Mouse (Mus musculus) left cerebral cortex, adult 2 months (tissue): Measurements from ENCODE around the gene Nol9. TPM values are rescaled to one million over a fixed set of nuclear protein-coding genes. Genes with fewer than 3 reads are reported as not detected.

Experiments used
- DNase-seq, 2 experiments: peaks; one replicate each; pipeline ENCODE4 v3.0.0; 2021 to 2022; ENCODE audit warnings: low spot score in 2 of 2, mixed read lengths in 1 of 2; ENCODE audit errors: extremely low spot score in 1 of 2
- H3K27ac ChIP-seq: fragments of 200-600 bp; 2 replicates; pipeline ENCODE4 v1.8.1; 2022
- H3K4me3 ChIP-seq: fragments of 200-600 bp; 2 replicates; pipeline ENCODE4 v1.8.1; 2022
- CTCF ChIP-seq: fragments of 200-600 bp; IDR thresholded peaks from 2 replicates; pipeline ENCODE4 v1.8.1; 2022; ENCODE audit warnings: antibody characterized with exemption, mild to moderate bottlenecking, moderate library complexity
- intact Hi-C: fragments of 180-260 bp; cut with DNase I; formaldehyde crosslinking; loops from one replicate; pipeline ENCODE4 v1.15.1; 2025
- total RNA-seq, 2 experiments: library from RNA; stranded (reverse); gene quantifications; 2 replicates each; pipeline ENCODE4 v1.2.3; 2021

The Nol9 gene
- total RNA-seq, 2 experiments from 2014 or later: 18.2 to 19.2 TPM

- TF ChIP-seq CTCF: no peak
- H3K27ac ChIP-seq: no peak overlapping the region
- intact Hi-C loops: no loop called here
Observed at GRCm38 (mm10) chr4:152070494-152071396, 31.6 kb downstream of the Nol9 start.

DNA sequence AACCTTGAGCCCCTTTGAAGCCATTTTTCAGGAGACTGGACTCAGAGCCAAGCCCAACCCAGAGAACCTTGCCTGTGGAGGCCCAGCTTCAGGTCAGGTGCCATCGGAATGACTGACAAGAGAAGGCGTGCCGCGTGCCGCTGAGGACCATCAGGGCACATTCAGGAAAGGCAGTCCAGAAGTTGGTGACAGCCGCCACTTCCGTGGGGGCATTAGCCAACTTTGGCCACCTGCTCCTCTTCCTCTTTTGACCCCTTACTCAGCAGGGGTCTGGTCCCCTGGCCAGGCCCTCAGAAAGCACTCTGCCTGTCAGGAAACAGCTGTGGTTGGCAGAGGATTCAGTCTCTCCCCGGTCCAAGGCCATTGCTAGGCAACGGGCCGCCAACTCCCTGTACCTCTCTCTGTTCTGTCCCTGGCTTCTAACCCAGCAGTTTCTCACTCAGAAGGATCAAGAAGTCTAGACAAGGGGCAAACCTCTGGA, 33.0 kb downstream of the Nol9 start, which contains the start of gene Plekhg5:
Gene Plekhg5, plus strand, starts transcription at position 378 of the 481 bp plus-strand sequence.
- intact Hi-C loops: no loop called here
- Histone ChIP-seq H3K4me3 (no peak within 1 kb of the TSS), H3K27ac (no peak within 1 kb of the TSS)
- no peak for DNase-seq
- no peak for TF ChIP-seq CTCF

More at GRCm38 (mm10) chr4:152070494-152071396, 31.6 kb downstream of the Nol9 start:
- no peak for DNase-seq
- no peak overlapping the region for H3K4me3 ChIP-seq

- no peak for DNase-seq
- intact Hi-C loops: no loop called here
- Histone ChIP-seq H3K4me3 (no peak overlapping the region), H3K27ac (no peak overlapping the region)
- no peak for TF ChIP-seq CTCF
Observed at GRCm38 (mm10) chr4:152072655-152073054, 33.5 kb downstream of the Nol9 start.

GRCm38 (mm10) chr4:152073715-152074114, 34.6 kb downstream of the Nol9 start:
- Histone ChIP-seq H3K4me3 (no peak overlapping the region), H3K27ac (no peak overlapping the region)
- intact Hi-C loops: no loop called here
- TF ChIP-seq CTCF: no peak
- no peak for DNase-seq

DNA sequence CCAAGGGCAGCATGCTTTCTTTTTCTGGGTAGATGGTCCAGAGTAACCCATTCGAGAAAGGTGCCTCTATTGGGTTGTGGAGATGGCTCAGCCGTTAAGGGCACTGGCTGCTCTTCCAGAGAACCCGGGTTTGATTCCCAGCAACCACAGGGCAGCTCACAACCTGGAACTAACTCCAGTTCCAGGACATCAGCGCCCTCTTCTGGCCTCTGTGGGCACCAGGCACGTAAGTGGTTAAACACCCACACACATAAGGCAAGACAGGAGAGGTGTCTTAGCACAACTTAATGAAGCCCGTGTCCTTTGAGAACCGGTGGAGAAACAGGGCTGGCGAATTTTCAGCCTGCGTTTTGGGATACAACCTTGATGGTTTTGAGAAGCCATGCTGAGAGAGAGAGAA, 35.4 kb downstream of the Nol9 start:
- no peak overlapping the region for H3K4me3 ChIP-seq
- TF ChIP-seq CTCF: no peak; the same call in 1 of the 2 replicates
- intact Hi-C loops: no loop called here
- no peak overlapping the region for H3K27ac ChIP-seq
- DNase-seq: no peak

- intact Hi-C loops: no loop called here
- DNase-seq: no peak
- H3K27ac ChIP-seq: no peak overlapping the region
Observed at GRCm38 (mm10) chr4:152077191-152077590, 38.1 kb downstream of the Nol9 start.

GRCm38 (mm10) chr4:152078105-152078530, 39.0 kb downstream of the Nol9 start:
- no peak for TF ChIP-seq CTCF
- peak in 1 of 2 experiments; percentile 45 for DNase-seq
- Histone ChIP-seq H3K4me3 (no peak overlapping the region), H3K27ac (no peak overlapping the region)
- intact Hi-C loops: loop anchor here (1.0 kb wide), 1 partner anchor 9 kb away; no protein-coding TSS in a partner anchor

More at GRCm38 (mm10) chr4:152077191-152077590, 38.1 kb downstream of the Nol9 start:
- H3K4me3 ChIP-seq: no peak overlapping the region
- no peak for TF ChIP-seq CTCF

DNA sequence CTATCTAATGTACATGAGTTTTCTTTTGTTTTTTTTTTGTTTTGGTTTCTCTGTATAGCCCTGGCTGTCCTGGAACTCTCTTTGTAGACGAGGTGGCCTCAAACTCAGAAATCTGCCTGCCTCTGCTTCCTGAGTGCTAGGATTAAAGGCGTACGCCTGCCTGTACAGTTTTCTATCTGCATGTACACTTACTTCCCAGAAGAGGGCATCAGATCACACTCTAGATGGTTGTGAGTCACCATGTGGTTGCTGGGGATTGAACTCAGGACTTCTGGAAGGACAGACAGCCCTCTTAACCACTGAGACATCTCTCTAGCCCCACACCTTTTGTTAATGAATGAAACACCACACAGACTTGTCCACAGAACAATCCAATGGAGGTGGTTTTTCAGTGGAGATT, 40.1 kb downstream of the Nol9 start:
- TF ChIP-seq CTCF: no peak; the same call in 1 of the 2 replicates
- intact Hi-C loops: no loop called here
- no peak for DNase-seq
- H3K4me3 ChIP-seq: no peak overlapping the region
- H3K27ac ChIP-seq: no peak overlapping the region

DNA sequence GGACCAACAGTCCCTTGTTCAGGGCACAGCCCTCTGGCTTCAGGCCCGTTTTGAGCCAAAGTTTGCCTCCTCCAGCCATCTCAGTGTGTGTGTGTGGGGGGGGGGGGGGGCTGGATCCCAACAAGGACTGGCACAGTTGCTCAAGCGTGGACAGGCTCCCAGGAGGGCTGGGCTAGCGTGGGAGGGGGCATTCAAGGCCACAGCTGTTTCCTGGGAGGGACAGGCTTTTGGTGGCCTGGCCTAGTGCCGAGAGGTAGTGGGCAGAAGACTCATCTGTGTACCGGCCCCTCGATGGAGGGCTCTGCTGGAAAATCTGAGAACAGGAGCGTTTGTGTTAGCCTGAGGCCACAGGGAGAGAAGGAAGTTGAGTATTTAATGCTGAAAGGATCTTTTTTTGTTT, 40.8 kb downstream of the Nol9 start:
- DNase-seq: no peak
- Histone ChIP-seq H3K27ac (no peak overlapping the region), H3K4me3 (no peak overlapping the region)
- intact Hi-C loops: no loop called here
- no peak for TF ChIP-seq CTCF

GRCm38 (mm10) chr4:152083611-152084220, 44.6 kb downstream of the Nol9 start:
- no peak overlapping the region for H3K4me3 ChIP-seq
- no peak for DNase-seq
- H3K27ac ChIP-seq: no peak overlapping the region
- intact Hi-C loops: no loop called here
- TF ChIP-seq CTCF: no peak

- Histone ChIP-seq H3K27ac (no peak overlapping the region), H3K4me3 (no peak overlapping the region)
- DNase-seq: no peak
- TF ChIP-seq CTCF: no peak
- intact Hi-C loops: no loop called here
Observed at GRCm38 (mm10) chr4:152084616-152085015, 45.5 kb downstream of the Nol9 start.
